Comparison of ENCODE assay signal across 8 mouse cellular contexts in the genomic region with DNA sequence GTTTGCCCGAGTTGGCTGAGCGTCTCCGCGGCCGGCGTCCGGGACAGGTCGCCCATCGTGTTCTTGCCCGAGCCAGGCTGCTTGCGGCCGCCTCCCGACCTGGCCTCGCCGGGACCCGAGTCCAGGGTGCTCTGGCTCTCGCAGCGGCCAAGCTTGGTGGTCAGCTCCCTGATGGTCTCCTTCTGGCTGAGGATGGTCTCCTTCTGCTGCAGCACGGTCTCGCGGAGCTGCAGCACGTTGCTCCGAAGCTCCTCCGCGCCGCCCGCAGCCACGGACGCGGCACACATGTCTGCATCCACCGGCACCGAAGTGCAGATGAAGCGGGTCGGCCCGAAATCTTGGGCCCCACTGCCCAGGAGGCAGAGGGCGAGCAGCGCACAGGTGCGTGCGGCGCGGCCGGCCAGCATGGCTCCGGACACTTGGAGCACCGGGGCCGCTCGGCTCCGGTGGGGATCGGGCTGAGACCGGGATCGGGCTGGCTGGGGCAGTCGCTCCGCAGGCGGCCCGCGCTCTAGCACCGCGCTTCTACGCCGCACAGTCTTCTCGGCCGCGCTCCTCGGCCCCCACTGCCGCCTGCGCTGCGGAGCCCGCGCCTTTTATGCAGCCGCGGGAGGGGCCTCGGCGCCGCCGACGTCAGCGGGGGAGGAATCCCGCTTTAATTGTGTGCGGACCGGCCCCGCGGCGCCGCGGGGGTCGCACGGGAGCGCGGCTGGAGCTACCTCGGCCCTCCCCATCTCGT. TPM values are rescaled to one million over a fixed set of nuclear protein-coding genes. Genes with fewer than 3 reads are reported as not detected.
DNase-seq lines count a peak whose midpoint lies in the region; ATAC-seq and TF ChIP-seq lines count a peak whose summit lies in the region.

Nptx1 (minus strand) TSS at position 571 of the 739 bp plus-strand sequence.

- intact Hi-C loops in gastrocnemius, postnatal 36 days (cut with DNase I) = no loop called here

- peak; percentile 16 for DNase-seq in kidney, adult 2 months
- DNase-seq in kidney, adult 11 months = no peak
- peak; percentile 38 for DNase-seq in R1 (ENCODE audit: low read depth, low spot score)
- peak; percentile 66 for DNase-seq in embryo, embryonic 11 days
- peak; percentile 69 for DNase-seq in limb, embryonic 11.5 days (ENCODE audit: low spot score)
- no peak for DNase-seq in gastrocnemius, postnatal 36 days

- ATAC-seq in hindbrain, embryonic 13.5 days (ENCODE audit: low FRiP score) = peak; percentile 48
- ATAC-seq in limb, embryonic 11.5 days (ENCODE audit: insufficient number of reproducible peaks, low FRiP score, low TSS enrichment, low read depth) = no peak
- peak; percentile 55 for ATAC-seq in neural tube, embryonic 13.5 days (ENCODE audit: low read depth)

- H3K4me2 ChIP-seq in hindbrain, embryonic 13.5 days = peak within 1 kb of the TSS; percentile 98
- peak within 1 kb of the TSS; percentile 94 for H3K4me2 ChIP-seq in limb, embryonic 11.5 days (ENCODE audit: low read depth, severe bottlenecking)
- H3K4me2 ChIP-seq in neural tube, embryonic 13.5 days = peak within 1 kb of the TSS; percentile 97

- H3K9ac ChIP-seq in hindbrain, embryonic 13.5 days = peak within 1 kb of the TSS; percentile 92
- peak within 1 kb of the TSS; percentile 57 for H3K9ac ChIP-seq in limb, embryonic 11.5 days (ENCODE audit: low read length)
- H3K9ac ChIP-seq in neural tube, embryonic 13.5 days = peak within 1 kb of the TSS; percentile 88

- peaks cover 6% of the 10 kb centered on the region for H3K27me3 ChIP-seq in kidney, adult 2 months (replicated peaks; ENCODE audit: control insufficient read depth, insufficient read depth, low read length)
- peaks cover 86% of the 10 kb centered on the region for H3K27me3 ChIP-seq in hindbrain, embryonic 13.5 days
- H3K27me3 ChIP-seq in limb, embryonic 11.5 days (ENCODE audit: control insufficient read depth, insufficient read depth, low read length) = peaks cover 73% of the 10 kb centered on the region
- H3K27me3 ChIP-seq in neural tube, embryonic 13.5 days = peaks cover 72% of the 10 kb centered on the region

- no peaks in the 10 kb centered on the region for H3K36me3 ChIP-seq in kidney, adult 2 months (ENCODE audit: control insufficient read depth, insufficient read depth, low read length)
- peaks cover 5% of the 10 kb centered on the region for H3K36me3 ChIP-seq in hindbrain, embryonic 13.5 days
- no peaks in the 10 kb centered on the region for H3K36me3 ChIP-seq in limb, embryonic 11.5 days (ENCODE audit: control insufficient read depth, insufficient read depth, low read length)
- 0 out of 2 replicates have a peak, but pooled peaks cover 3% of the 10 kb centered on the region for H3K36me3 ChIP-seq in neural tube, embryonic 13.5 days

- WGBS in kidney, adult 2 months = under 1% methylated on average over 90 of the region's 90 CpGs
- under 1% methylated on average over 90 of the region's 90 CpGs for WGBS in hindbrain, embryonic 13.5 days
- WGBS in limb, embryonic 11.5 days = under 1% methylated on average over 69 of the region's 90 CpGs
- under 1% methylated on average over 87 of the region's 90 CpGs for WGBS in neural tube, embryonic 13.5 days

- no peak within 1 kb of the TSS for H3K27ac ChIP-seq in kidney, adult 2 months (ENCODE audit: insufficient read depth, low read depth, low read length)
- H3K27ac ChIP-seq in hindbrain, embryonic 13.5 days = peak within 1 kb of the TSS; percentile 79
- no peak within 1 kb of the TSS for H3K27ac ChIP-seq in limb, embryonic 11.5 days (replicated peaks; ENCODE audit: low read depth, low read length)
- peak within 1 kb of the TSS; percentile 75 for H3K27ac ChIP-seq in neural tube, embryonic 13.5 days (replicated peaks)

- TF ChIP-seq POLR2A in kidney, adult 2 months (IDR thresholded peaks at IDR 0.05; ENCODE audit: low read depth, low read length) = no peak

- no peak for TF ChIP-seq CTCF in kidney, adult 2 months (conservative IDR thresholded peaks at IDR 0.05; ENCODE audit: insufficient read depth, insufficient read length, low read depth, low read length)

- H3K4me1 ChIP-seq in kidney, adult 2 months (ENCODE audit: control insufficient read depth, insufficient read depth, low read length) = no peaks in the 10 kb centered on the region
- peaks cover 96% of the 10 kb centered on the region for H3K4me1 ChIP-seq in hindbrain, embryonic 13.5 days (replicated peaks)
- H3K4me1 ChIP-seq in limb, embryonic 11.5 days (ENCODE audit: control insufficient read depth, insufficient read depth, low read length) = peaks cover 26% of the 10 kb centered on the region
- peaks cover 87% of the 10 kb centered on the region for H3K4me1 ChIP-seq in neural tube, embryonic 13.5 days (replicated peaks)

- no peaks in the 10 kb centered on the region for H3K9me3 ChIP-seq in hindbrain, embryonic 13.5 days
- H3K9me3 ChIP-seq in limb, embryonic 11.5 days (ENCODE audit: control insufficient read depth, low read length) = no peaks in the 10 kb centered on the region
- H3K9me3 ChIP-seq in neural tube, embryonic 13.5 days = no peaks in the 10 kb centered on the region

- H3K4me3 ChIP-seq in kidney, adult 2 months (ENCODE audit: insufficient read depth, low read depth, low read length) = peak within 1 kb of the TSS; percentile 56
- H3K4me3 ChIP-seq in hindbrain, embryonic 13.5 days = peak within 1 kb of the TSS; percentile 75
- peak within 1 kb of the TSS; percentile 53 for H3K4me3 ChIP-seq in limb, embryonic 11.5 days (ENCODE audit: low read depth, low read length)
- H3K4me3 ChIP-seq in neural tube, embryonic 13.5 days = peak within 1 kb of the TSS; percentile 78

RNA-seq across cellular contexts. Expression of gene Nptx1, which starts in this region (rescaled TPM):
- polyA plus RNA-seq in kidney, adult 2 months (2012; rRNA removed) = 0.08 and 0.10 TPM in 2 replicates
- polyA plus RNA-seq in hindbrain, embryonic 13.5 days (2015; fragmentation: Nextera tagmentation; extraction: Ambion mirVana) = 12.6 and 15.2 TPM in 2 replicates
- polyA plus RNA-seq in limb, embryonic 11.5 days (2014; fragmentation: Nextera tagmentation; extraction: Ambion mirVana) = 0.29 and 0.60 TPM in 2 replicates
- polyA plus RNA-seq in neural tube, embryonic 13.5 days (2015; fragmentation: Nextera tagmentation; extraction: Ambion mirVana) = 15.3 and 18.8 TPM in 2 replicates
- total RNA-seq in gastrocnemius, postnatal 36 days (2021) = under 1 TPM in 1 of 2 experiments, not detected in 1; 0.10 TPM

Comparison
In these comparisons a context has a peak if more than half of its experiments do, and no peak if none do; other contexts are left out.
1. Peak in DNase-seq and H3K4me3 ChIP-seq in kidney, adult 2 months; RNA of the gene not detected or under 1 TPM.
2. Peak in DNase-seq, H3K4me3 ChIP-seq, H3K9ac ChIP-seq and H3K4me2 ChIP-seq in limb, embryonic 11.5 days; RNA of the gene not detected or under 1 TPM.
3. DNase-seq: peak in R1 (single experiment) and embryo, embryonic 11 days (single experiment); none in kidney, adult 11 months (single experiment) and gastrocnemius, postnatal 36 days (0 of 2).
4. H3K27ac ChIP-seq: peak in hindbrain, embryonic 13.5 days (single experiment) and neural tube, embryonic 13.5 days (single experiment); none in kidney, adult 2 months (single experiment) and limb, embryonic 11.5 days (single experiment).
5. Peak in every context shown above with its lines, with median percentiles within 50 percentile points of each other: H3K4me3 ChIP-seq, H3K4me2 ChIP-seq and H3K9ac ChIP-seq.